Mouse (Mus musculus): Measurements from ENCODE around the gene Mgea5.
"Not testable (repeated sequence)": the region's sequence is repeated elsewhere in the genome, so short reads cannot be mapped to it uniquely, and the experiment has no call there.

Gene Mgea5

DNA sequence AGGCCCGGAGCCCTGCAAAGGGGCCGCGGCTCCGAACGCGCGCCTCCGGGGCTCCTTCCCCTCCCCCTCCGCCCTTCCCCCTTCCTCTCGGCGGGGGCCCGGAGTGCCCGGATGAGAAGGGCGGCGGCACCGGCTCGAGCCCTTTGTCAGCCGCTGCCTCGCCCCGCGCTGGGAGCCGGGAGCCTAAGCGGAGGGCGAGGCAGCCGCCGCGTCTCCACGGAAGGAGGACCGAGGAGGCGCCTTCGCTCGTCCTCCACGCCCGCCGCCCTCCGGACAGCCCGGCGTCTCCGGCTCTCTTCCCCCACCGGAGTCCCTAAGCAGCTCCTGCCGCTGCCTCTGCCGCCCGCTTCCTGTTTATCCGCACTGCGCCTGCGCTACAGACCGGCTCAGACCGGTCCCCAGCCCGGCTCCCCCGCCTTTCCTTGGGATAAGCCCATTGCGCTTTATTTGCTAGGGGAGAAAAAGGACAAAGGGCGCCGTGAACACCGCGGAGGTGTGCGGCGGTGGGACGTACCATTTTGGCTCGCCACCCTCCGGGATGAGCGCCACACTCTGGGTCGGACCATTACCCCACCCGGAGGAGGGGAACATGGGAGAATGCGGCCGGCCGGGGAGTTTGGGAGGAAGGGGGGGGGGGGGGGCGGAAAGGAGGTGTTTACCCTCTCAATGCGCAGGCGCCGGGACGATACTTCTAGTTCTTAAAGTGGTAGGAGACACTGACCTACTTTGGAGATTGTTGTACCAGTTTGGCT is at the start of gene Mgea5:
TSS of gene Mgea5 (minus strand) at position 657 of the 752 bp plus-strand sequence.
- DNase-seq (ENCODE audit: low spot score) = peak; percentile 99

DNA sequence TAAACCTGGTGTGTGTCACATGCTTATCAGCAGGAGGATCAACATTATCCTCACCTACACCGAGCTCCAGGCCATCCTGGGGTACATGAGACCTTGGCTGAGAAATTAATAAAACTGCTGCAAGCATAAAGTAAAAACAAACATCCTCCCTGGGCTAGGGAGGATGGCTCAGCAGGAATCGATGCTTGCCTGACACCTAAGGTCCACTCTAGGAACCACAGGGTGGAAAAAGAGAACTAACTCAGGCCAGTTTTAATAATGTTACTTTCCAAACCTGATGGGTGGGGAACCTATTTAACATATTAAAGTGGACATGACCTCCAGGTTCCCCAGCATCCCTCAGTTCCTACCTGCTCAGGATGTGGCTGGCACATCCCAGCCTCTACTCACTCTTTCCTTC is 47.0 kb upstream of the Mgea5 start:
- no peak for DNase-seq (ENCODE audit: low spot score)

DNA sequence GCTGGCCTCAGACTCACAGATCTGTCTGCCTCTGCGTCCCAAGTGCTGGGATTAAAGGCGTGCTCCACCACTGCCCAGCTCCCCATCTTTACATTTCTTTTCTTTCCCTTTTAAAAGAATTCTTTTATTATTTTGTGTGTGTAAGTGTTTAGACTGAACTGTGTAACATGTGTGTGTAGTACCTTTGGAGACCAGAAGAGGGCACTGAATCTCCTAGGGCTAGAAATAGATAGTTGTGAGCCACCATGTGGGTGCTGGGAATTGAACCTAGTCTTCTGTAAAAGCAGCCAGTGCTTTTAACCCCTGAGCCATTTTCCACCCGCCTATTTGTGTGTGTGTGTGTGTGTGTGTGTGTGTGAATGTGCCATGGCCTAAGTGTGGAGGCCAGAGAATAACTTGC is 44.1 kb upstream of the Mgea5 start:
- DNase-seq (ENCODE audit: low spot score) = no peak

DNA sequence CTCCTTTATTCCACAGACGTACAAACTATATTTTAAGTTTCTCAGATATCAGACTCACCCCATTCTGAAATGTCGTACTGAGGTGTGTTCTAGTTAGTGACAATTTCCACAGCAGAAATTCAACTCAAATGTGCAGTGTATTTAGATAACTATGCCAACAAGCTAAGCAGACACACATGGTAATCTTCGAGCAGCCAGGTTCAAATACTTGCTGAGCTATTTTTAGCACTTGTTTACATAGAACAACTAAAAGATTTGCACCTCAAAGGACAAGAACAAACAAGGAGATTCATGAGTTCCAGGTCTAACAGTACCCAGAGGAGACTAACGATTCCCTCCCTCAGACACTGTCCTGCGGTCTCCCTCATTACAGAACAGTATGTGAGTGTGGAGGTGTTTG is 43.5 kb upstream of the Mgea5 start:
- no peak for DNase-seq (ENCODE audit: low spot score)

DNA sequence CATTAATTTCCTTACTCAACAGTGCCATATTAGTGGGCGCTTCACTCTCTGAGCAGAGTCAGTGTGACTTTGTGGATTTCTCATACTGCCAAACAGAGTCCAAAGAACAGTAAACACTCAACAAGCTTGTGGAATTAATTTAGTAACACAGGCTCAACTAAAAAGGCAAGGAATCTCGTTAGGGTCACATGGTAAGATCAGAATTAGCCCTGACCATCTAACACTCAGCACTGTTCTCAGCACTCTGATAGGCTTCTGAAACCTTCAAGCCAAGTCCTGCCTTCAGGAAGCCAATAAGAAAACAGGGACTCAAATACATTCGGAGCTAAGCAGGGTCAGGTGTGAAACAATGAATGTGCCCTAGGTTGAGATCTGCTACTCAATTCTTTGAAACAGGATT is 42.5 kb upstream of the Mgea5 start:
- DNase-seq (ENCODE audit: low spot score) = no peak

DNA sequence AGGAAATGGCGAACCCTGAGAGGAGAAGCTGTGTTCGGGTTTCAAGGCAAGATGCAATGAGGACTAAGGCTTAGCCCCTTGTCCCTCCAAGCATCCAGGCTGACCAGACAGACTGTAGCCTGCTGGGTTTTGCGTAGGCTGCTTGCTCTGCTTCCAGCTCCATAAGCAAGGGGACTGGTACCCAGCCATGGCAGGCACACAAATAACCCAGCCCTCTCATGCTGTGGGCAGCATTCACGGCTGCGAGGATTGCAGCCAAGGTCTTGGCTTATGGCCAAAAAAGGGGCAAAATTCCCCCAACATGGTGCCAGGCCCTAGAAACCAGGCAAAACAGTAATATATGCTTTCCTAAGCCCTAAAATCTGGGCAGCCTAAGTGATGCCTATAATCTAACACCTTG is 38.2 kb upstream of the Mgea5 start:
- DNase-seq (ENCODE audit: low spot score) = no peak

DNA sequence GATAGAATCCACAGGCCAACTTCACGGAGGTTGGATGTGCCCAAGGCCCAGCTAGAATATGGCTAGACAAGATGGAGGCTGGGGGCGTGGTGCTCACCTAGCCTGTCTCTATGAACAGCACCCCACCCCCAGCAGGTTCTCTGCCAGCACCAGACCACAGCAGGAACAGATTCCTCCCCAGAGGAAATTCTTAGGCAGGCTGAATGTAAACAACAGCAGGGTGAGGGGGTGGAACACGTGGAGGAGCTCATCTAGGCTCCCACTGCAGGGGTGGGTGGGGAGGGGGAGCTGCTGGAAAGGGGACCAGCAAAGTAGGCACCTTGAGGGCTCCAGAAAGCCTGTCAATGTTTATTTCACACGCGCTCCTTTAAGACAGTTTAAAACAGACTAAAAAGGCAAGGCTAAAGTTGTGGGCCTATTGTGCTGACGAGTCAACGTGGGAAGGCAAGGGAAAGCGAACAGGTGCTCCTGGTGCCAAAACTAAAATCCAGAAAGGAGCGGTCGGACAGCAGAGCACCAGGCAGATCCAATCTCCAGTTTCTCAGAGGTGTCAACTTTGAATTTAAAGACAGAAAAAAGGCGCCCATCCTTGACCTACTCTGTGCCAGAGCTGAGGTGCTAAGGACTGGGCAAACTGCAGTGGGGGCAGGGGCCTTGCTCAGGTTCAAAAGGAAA is 34.3 kb upstream of the Mgea5 start:
- DNase-seq (ENCODE audit: low spot score) = no peak

DNA sequence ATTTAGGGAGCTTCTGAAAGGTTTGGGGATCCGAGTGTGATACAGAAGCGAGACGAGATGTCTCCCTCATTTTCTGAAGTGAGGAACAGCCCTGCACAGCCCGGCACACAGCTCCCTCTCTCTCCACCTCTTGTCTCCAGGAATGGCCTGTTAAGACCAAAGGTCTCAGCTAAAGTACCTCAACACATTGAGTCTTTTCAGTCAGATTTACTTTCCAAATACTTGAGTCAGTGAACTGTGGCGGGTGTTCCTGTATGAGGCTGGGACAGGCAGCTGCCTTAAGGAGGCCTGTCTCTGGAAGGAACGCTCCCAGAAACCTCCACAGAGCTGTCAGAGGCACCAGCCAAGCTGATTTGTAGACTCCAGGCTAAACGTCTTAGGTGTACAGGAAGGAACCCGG is 33.1 kb upstream of the Mgea5 start:
- DNase-seq (ENCODE audit: low spot score) = no peak

DNA sequence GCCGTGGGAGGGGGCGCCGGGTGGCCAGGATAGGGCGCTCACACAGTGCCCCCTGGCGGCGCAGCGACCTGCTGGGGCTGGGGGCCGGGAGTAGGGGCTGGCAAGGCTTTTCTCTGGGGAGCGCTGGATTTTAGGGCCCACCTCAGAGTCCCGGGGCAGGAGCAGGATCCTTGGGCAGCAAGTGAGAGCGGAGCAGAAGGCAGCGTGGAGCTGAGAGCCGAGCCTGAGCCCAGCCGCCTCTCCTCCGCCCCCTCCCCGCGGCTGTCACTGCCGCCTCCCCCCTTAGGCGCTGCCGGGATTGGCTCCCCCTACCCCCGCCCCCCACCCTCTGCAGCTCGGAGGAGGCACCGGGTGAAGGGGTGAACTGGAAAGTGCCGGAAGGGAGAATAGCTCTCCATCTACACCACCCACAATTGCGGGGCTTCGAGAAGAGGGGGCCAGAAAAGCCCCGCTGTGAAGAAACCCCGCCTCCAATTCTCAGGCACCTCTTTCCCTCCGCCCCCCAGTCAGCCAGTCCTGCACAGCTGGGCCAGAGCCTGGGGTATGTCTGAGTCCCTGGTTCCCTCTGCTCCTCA is 32.3 kb upstream of the Mgea5 start, which contains the start of gene Kcnip2:
TSS of gene Kcnip2 (minus strand) at position 231 of the 575 bp plus-strand sequence.
- DNase-seq (ENCODE audit: low spot score) = no peak

DNA sequence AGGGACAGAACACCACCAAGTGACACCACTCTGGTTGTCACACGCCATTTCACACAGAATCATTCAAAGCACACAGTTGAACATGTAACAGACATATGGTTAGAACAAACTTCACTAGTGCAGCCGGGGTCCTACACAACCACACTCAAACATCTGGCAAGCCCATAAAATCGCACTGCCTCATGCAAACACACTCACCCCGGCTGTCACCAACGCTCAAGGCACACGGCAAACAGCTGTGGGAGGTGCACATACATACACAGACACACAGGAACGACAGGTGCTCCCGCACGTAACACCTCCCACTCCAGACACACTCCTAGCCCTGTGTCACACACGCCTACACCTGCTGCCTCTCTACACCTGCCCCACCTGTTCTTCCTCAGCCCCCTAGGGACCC is 31.5 kb upstream of the Mgea5 start:
- DNase-seq (ENCODE audit: low spot score) = no peak

DNA sequence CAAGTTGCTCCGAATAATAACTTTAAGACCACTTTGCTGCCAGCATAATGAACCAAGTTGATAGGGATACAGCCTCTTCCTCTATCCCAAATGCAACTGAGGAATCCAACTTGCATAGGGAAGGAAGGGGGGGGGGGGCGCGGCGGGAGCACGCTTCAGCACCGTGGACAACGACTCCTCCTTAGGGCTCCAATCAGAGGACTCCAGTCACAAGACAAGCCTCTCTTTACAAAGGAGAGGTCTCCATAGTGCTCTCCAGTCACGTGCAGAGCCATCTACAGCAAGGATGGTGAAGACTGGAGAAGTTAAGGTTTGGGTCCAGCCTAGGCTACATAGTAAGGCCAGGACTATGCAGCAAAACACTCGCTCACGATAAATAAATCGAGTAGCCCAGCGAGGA is 30.2 kb upstream of the Mgea5 start:
- no peak for DNase-seq (ENCODE audit: low spot score)

DNA sequence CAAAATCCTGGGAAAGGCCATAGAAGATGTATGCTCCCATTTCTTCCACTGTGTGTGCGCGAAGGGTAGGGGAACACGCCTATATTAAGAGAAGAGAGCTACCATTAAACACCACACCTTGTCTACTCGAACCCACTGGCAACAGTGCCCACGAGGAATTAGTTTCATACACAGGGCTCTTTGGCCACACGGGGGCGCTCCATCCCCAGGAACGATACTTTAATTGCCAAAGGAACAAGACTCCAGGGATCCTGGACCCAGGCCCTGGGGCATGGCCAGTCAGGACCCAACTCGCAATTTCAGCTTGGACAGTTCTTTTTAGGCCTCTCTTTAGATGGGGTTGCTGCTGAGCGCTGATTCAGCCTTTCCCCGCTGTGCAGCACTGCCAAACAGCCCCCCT is 29.6 kb upstream of the Mgea5 start:
- DNase-seq (ENCODE audit: low spot score) = peak; percentile 51

DNA sequence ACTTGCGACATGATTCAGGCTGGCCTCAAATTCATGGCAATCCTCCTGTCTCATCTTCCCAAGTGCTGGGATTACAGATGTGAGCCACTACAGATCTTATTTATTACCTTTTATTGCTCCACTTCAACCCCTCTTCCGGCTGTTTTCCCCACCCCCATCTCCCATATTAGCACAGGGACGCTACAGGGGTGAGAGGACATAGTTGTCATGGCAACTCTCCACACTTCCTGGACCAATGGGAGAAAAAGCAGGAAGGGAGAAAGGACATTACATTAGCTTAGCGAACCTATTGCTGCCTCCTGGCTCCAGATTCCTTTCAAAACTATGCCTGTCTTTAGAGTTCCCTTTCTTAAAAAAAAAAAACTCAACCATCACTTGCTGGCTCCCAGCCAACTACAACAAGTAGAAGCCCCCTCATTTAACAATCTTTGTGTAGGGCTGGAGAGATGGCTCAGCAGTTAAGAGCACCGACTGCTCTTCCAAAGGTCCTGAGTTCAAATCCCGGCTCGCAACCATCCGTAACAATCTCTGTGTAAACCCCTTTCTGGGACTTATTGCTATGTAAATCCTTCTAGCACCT is 29.1 kb upstream of the Mgea5 start:
- DNase-seq (ENCODE audit: low spot score) = no peak

DNA sequence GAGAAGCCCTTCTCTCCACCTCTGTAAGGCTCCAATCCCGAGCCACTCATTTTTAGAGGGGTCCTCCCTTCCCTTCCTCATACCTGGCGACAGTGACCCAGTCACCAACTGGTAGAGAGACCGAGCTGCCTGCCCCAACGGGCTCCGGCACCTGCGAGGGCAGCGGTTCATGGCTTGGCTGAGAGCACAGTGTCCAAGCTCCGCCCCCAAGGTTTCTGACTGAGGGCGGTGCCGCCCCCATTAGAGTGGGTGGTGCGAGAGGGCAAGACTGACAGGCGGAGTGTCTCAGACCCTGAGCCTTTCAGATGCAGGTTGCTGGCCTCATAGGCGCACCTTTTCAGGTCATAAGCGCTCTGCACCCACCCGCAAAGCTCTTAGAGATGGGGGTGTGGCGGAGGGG is 28.5 kb upstream of the Mgea5 start:
- DNase-seq (ENCODE audit: low spot score) = no peak

DNA sequence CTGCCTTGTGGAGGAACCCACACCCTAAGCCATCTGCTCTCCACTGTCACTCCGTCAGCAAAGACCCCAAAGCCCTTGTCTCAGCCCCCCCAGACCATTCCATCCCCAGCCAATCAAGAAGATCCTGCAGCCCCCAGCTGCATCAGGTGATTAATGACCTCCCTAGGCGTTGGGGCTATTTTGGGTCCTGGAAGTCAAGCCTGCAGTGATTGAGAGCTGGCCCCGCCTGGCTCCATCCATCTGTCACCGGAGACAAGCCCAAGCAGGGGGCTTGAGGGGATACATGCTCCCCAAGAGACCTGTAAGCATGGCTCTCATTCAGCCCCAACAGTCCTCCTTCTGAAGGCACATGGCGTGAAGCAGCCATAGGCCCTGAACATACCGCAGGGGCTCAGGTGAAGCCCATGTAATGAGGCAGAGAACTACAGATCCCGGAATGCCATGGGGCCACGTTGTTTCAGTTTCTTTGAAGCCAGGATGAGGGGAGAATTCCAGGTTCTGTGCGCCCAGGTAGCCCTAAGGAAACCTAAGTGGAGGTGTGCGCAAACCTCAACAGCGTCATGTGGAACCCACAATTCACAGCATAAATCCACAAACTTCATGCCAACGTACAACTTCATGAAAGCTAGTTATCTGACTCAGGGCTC is 27.5 kb upstream of the Mgea5 start:
- no peak for DNase-seq (ENCODE audit: low spot score)

DNA sequence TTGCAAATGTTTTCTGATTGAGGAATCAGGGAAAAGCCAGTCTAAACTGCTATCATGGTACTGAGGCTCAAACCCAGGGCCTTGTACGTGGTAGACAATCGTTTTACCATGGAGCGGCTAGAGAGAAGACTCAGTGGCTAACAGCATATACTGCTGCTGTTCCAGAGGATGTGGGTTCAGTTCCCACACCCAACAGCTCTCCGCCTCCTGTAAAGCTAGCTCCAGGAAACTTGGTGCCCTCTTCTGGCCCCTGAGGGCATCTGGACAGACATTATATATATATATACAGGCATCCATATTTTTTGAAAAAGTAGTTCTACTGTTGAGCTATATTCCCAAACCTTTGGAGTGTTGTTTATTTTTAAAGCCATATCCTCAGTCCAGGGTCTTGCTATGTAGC is 24.1 kb upstream of the Mgea5 start:
- no peak for DNase-seq (ENCODE audit: low spot score)

DNA sequence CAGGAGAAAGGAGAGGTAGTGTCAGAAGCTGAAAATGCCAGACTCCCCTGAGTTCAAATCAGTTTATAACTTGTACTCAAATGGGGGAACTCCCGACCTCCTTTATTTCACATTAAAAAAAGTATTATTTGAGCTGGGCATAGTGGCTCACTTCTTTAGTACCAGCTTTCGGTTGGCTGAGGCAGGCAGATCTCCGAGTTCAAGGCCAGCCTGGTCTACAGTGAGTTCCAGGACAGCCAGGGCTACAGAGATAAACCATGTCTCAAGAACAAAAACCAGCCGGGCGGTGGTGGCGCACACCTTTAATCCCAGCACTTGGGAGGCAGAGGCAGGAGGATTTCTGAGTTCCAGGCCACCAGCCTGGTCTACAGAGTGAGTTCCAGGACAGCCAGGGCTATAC is 22.2 kb upstream of the Mgea5 start:
- not testable (repeated sequence) for DNase-seq (ENCODE audit: low spot score)

DNA sequence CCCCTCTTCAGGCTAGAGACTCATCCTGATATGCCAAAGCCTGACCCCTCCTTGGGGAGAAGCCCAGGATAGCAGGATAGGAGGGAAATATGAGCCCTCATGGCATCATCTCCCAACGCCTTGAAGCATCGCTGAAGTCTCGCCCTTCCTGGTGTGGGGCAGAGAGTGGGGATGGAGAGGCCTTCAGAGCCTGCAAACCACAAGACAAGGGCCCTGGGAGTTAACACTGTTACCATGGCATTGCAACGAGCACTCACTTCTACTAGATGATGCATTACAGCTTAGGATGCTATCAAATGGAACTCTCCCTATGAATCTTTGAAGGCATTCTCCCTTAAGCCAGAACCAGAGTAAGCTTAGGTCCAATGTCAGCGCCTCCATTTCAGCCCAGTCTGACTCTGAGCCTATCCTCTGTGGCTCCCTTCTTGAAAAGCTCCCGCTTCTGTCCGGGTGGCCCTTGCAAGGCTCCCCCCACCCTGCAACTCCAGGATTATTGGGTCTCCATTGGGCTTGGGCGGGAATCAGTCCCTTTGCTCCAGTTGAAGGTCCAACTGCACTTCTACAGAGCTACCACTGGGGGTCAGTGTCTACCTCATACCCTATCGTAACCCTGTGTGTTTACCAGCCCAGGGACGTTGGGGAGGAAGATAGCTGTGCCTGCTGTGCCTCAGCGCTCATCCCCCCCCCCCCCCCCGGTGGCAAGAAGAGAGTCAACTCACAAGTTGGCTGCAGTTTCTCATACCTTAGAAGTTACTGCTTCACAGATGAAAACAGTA is 21.1 kb upstream of the Mgea5 start:
- no peak for DNase-seq (ENCODE audit: low spot score)

DNA sequence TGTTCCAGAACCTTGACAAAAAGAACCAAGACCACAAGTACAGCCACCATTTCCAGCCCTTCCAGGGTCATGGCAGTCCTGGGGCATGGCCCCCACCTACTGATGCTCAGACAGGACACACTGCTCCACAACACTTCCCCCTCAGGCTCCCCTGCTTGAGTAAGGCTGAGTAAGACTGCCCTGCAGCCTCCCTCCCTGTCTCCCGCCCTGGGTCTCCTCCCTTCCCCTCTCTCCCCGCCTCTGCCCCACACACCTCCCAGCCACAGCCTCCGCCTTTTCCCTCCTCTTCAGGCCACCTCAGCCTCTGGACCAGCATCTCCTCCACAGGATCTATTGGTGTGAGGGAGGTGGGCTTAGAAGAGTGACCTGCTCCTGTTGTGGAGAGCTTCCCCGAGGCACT is 19.8 kb upstream of the Mgea5 start:
- no peak for DNase-seq (ENCODE audit: low spot score)

DNA sequence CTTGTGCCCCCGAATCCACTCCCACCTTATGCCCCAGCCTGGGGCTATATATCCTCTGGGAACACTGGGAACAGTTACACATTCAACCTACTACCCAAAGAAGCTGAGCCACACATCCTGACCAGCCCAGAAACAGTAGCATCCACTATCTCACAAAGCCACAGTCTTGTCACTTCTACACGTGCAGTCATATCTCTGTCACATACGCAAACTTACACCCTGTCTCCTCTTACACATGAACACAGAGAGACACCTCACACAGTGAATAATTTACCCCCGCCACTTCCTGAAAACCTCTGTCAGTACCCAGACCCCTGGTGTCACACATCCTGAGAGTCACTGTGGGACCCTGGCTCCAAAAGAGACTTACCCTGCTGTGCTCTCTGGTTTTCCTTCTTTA is 19.1 kb upstream of the Mgea5 start:
- DNase-seq (ENCODE audit: low spot score) = no peak

DNA sequence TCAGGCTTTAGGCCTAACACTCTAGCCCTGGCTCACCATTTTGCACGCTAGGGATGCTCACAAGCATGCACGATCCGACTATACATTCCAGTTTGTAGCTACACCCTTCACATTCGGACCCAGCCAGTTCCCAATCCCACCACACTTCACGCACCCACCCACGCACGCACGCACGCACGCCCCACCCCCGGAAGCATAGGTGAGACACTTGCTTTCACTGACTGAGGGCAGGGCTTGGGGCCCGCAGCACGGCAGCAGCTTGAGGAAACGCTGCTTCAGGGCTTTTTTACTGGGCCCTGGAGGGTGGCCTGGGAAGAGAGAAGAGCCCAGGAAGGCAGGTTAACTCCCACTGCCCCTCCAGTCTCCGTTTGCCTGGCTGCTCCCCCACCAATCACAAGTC is 13.2 kb upstream of the Mgea5 start:
- no peak for DNase-seq (ENCODE audit: low spot score)

DNA sequence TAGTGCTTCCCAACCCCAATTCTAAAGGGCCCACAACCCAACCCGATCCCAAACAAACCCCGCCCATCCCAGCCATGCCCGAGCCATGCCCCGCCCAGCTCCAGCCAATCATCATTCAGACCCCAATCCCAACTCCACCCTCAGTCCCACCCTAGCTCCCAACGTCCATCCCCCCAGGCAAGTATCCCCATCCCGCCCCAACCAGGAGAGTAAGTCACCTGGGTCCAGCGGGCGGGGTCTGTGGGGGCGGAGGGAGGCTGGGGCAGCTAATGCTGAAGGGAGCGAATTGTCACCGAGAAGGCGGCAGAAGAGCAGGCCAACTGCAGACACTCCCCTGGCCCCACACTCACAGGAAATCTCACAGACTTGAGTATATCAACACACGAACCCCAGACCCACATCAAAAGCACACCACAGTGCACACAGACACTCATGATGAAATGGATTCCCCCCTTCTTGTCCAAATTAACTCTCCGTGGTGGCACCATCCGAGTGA is 12.5 kb upstream of the Mgea5 start:
- DNase-seq (ENCODE audit: low spot score) = no peak
